Mouse (Mus musculus): ENCODE data around the gene Mgat4e. TPM values are rescaled to one million over a fixed set of nuclear protein-coding genes. Genes with fewer than 3 reads are reported as not detected.
"Not testable (repeated sequence)": the region's sequence is repeated elsewhere in the genome, so short reads cannot be mapped to it uniquely, and the experiment has no call there.

Gene Mgat4e
- polyA plus RNA-seq, 1 experiment from 2014 or later, result not detected

DNA sequence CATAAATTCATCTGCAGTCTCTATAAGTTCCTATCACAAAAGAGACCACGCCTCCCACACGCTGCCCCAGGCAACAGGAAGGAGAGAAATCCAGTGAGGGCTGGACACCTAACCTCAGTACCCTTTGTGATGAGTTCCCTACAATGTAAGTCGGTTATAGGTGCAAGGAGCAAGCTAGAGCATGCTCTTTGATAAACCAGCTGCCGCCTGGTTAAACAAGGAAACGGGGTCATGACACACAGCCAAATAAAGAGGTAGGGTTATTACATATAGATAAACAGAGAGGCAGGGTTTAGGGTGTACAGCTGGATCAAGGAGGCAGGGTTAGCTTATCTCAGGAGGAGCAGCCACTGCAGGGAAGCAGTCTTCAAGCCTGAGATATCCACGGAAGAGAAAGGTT, 22.7 kb downstream of the Mgat4e start:
- Histone ChIP-seq H3K9me3 (replicated peaks; ENCODE audit: control insufficient read depth, low read length) (no peaks in the 10 kb centered on the region), H3K4me2 (ENCODE audit: low read depth, low read length) (no peak overlapping the region), H3K27me3 (ENCODE audit: control insufficient read depth, insufficient read depth, low read length) (no peaks in the 10 kb centered on the region), H3K27ac (replicated peaks; ENCODE audit: low read depth, low read length) (no peak overlapping the region), H3K36me3 (replicated peaks; ENCODE audit: control insufficient read depth, insufficient read depth, low read depth, low read length) (no peaks in the 10 kb centered on the region), H3K4me1 (ENCODE audit: control insufficient read depth, insufficient read depth, low read length) (no peaks in the 10 kb centered on the region), H3K4me3 (ENCODE audit: low read depth, low read length) (no peak overlapping the region), H3K9ac (replicated peaks; ENCODE audit: low read length) (no peak overlapping the region)
- WGBS, result 84% methylated on average over 6 of the region's 6 CpGs
- DNase-seq (ENCODE audit: low spot score) (no peak), ATAC-seq (replicated peaks; ENCODE audit: insufficient number of reproducible peaks, low FRiP score, low TSS enrichment, low read depth) (no peak)

DNA sequence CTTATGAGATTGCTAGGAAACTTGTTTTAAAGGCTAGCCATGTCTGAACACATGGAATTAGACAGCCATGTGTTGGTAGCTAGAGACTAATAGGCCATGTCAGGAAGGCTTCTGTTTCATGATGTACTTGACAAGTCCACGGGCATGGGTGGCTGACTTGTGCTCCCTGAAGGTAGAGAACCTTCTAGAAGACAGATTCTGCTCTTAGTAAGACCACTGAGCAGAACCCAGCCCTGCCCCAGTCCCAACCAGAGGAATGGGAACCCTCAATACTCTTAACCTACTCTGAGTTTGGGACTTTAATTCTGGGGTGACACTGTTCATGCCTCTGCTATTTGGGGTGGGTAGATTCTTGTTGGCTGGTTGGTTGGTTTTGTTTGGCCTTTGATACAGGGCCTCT, 24.5 kb downstream of the Mgat4e start:
- Histone ChIP-seq H3K4me3 (ENCODE audit: low read depth, low read length) (no peak overlapping the region), H3K27ac (replicated peaks; ENCODE audit: low read depth, low read length) (no peak overlapping the region), H3K4me1 (ENCODE audit: control insufficient read depth, insufficient read depth, low read length) (no peaks in the 10 kb centered on the region), H3K9ac (replicated peaks; ENCODE audit: low read length) (no peak overlapping the region), H3K36me3 (replicated peaks; ENCODE audit: control insufficient read depth, insufficient read depth, low read depth, low read length) (no peaks in the 10 kb centered on the region), H3K9me3 (replicated peaks; ENCODE audit: control insufficient read depth, low read length) (no peaks in the 10 kb centered on the region), H3K27me3 (ENCODE audit: control insufficient read depth, insufficient read depth, low read length) (no peaks in the 10 kb centered on the region), H3K4me2 (ENCODE audit: low read depth, low read length) (no peak overlapping the region)
- ATAC-seq (replicated peaks; ENCODE audit: insufficient number of reproducible peaks, low FRiP score, low TSS enrichment, low read depth), result no peak
- WGBS, result 90% methylated on average over 1 of the region's 1 CpGs
- DNase-seq (ENCODE audit: low spot score), result no peak

DNA sequence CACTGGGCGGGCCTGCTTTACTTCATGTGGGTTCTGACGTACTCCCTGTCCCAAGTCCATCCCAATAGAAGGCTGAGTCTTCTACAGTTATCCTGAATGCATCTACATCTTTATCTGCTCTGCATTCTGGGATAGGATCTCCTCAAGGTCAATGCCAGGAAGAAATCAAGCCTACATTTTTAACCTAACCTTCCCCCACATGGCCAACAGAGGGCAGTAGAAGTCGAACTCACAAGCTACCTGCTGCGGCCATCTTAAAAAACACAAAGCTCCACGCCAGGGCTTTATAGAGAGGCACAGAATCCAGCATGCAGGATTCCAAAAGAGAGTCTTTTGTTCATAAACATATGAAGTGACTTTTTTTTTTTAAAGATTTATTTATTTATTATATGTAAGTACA, 25.1 kb downstream of the Mgat4e start:
- H3K4me3 ChIP-seq (ENCODE audit: low read depth, low read length), result no peak overlapping the region
- WGBS, result 74% methylated on average over 5 of the region's 5 CpGs
- H3K9me3 ChIP-seq (replicated peaks; ENCODE audit: control insufficient read depth, low read length), result no peaks in the 10 kb centered on the region
- no peak overlapping the region for H3K4me2 ChIP-seq (ENCODE audit: low read depth, low read length)
- no peak overlapping the region for H3K9ac ChIP-seq (replicated peaks; ENCODE audit: low read length)
- no peaks in the 10 kb centered on the region for H3K36me3 ChIP-seq (replicated peaks; ENCODE audit: control insufficient read depth, insufficient read depth, low read depth, low read length)
- H3K4me1 ChIP-seq (ENCODE audit: control insufficient read depth, insufficient read depth, low read length), result no peaks in the 10 kb centered on the region
- H3K27ac ChIP-seq (replicated peaks; ENCODE audit: low read depth, low read length), result no peak overlapping the region
- ATAC-seq (replicated peaks; ENCODE audit: insufficient number of reproducible peaks, low FRiP score, low TSS enrichment, low read depth), result no peak
- H3K27me3 ChIP-seq (ENCODE audit: control insufficient read depth, insufficient read depth, low read length), result no peaks in the 10 kb centered on the region
- peak; percentile 18 for DNase-seq (ENCODE audit: low spot score)

DNA sequence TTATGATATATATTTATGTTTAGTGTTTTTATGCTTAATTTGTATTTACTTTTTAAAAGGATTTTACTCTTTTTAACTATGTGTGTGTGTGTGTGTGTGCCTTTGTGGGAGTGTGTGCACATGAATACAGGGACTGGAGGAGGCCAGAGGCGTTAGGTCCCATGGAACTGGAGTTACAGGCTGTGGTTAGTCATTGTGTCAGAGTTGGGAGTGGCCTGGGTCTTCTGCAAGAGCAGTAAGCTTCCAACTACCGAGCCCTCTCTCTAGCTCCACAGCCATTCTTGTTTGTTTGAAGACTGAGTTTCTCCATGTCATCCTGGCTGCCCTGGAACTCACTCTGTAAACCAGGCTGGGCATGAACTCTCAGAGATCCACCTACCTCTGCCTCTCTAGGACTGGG, 27.2 kb downstream of the Mgat4e start:
- Histone ChIP-seq H3K36me3 (replicated peaks; ENCODE audit: control insufficient read depth, insufficient read depth, low read depth, low read length) (no peaks in the 10 kb centered on the region), H3K4me2 (ENCODE audit: low read depth, low read length) (no peak overlapping the region), H3K9ac (replicated peaks; ENCODE audit: low read length) (no peak overlapping the region), H3K9me3 (replicated peaks; ENCODE audit: control insufficient read depth, low read length) (no peaks in the 10 kb centered on the region), H3K4me1 (ENCODE audit: control insufficient read depth, insufficient read depth, low read length) (no peaks in the 10 kb centered on the region), H3K27me3 (ENCODE audit: control insufficient read depth, insufficient read depth, low read length) (no peaks in the 10 kb centered on the region), H3K27ac (replicated peaks; ENCODE audit: low read depth, low read length) (no peak overlapping the region), H3K4me3 (ENCODE audit: low read depth, low read length) (no peak overlapping the region)
- WGBS, result 54% methylated on average over 2 of the region's 2 CpGs
- no peak for ATAC-seq (replicated peaks; ENCODE audit: insufficient number of reproducible peaks, low FRiP score, low TSS enrichment, low read depth)
- DNase-seq (ENCODE audit: low spot score), result no peak

DNA sequence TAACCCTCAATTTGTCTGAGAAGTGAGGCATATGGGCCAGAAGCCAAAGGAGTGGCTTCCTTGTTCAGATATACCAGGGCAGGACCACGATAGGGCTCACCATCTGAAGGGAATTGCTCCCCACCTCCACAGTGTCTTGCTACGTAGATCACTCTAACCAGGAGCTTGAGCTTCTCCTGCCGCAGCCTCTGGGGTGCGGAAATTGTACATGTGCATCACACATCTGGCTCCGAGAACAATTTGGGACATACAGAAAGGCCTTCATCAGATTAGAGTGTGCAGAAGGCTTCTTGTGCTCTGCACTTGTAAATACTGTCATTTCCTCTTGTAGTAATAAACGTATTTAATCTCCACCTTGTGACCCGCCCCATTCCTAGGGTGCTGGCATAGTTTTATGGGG, 28.3 kb downstream of the Mgat4e start:
- no peak overlapping the region for H3K9ac ChIP-seq (replicated peaks; ENCODE audit: low read length)
- H3K9me3 ChIP-seq (replicated peaks; ENCODE audit: control insufficient read depth, low read length), result no peaks in the 10 kb centered on the region
- ATAC-seq (replicated peaks; ENCODE audit: insufficient number of reproducible peaks, low FRiP score, low TSS enrichment, low read depth) (no peak), DNase-seq (ENCODE audit: low spot score) (no peak)
- no peak overlapping the region for H3K4me2 ChIP-seq (ENCODE audit: low read depth, low read length)
- H3K27me3 ChIP-seq (ENCODE audit: control insufficient read depth, insufficient read depth, low read length), result no peaks in the 10 kb centered on the region
- no peaks in the 10 kb centered on the region for H3K36me3 ChIP-seq (replicated peaks; ENCODE audit: control insufficient read depth, insufficient read depth, low read depth, low read length)
- 85% methylated on average over 7 of the region's 7 CpGs for WGBS
- H3K4me3 ChIP-seq (ENCODE audit: low read depth, low read length), result no peak overlapping the region
- no peaks in the 10 kb centered on the region for H3K4me1 ChIP-seq (ENCODE audit: control insufficient read depth, insufficient read depth, low read length)
- no peak overlapping the region for H3K27ac ChIP-seq (replicated peaks; ENCODE audit: low read depth, low read length)

DNA sequence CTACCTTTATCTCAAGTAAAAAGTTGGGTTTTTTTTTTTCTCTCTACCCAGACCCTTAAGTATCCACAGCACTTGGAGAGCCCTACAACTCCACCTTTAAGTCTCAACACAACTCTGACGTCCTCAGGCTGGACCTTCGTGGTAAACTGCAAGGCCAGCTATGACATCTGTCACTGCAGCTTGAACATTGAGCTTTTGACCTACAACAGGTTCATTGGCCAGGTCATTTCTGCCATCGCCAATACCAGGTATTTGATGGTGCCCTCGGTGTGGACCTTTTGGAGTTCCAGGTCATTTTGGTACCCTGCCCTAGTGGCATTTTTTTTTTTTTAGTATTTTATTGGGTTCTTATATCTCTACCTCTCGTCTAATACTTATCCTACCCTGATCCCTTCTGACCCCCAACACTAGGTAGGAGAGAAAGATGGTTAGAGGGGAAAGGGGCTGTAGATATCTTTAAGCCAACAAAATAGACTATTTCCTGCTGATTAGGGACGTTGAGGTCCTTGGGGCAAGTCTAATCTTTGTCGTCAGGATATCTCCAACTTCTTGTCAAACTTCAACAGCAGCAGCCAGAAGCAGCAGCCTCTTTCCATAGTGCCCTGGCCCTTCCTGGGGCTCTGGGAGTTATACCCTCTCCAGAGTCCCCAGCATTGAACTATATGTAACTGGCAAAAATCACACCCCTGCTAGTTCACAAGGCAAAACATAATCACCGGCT, 29.3 kb downstream of the Mgat4e start:
- H3K9me3 ChIP-seq (replicated peaks; ENCODE audit: control insufficient read depth, low read length), result no peaks in the 10 kb centered on the region
- H3K36me3 ChIP-seq (replicated peaks; ENCODE audit: control insufficient read depth, insufficient read depth, low read depth, low read length), result no peaks in the 10 kb centered on the region
- WGBS, result 82% methylated on average over 8 of the region's 8 CpGs
- no peak for ATAC-seq (replicated peaks; ENCODE audit: insufficient number of reproducible peaks, low FRiP score, low TSS enrichment, low read depth)
- no peak for DNase-seq (ENCODE audit: low spot score)
- H3K4me3 ChIP-seq (ENCODE audit: low read depth, low read length), result no peak overlapping the region
- H3K4me2 ChIP-seq (ENCODE audit: low read depth, low read length), result no peak overlapping the region
- no peak overlapping the region for H3K9ac ChIP-seq (replicated peaks; ENCODE audit: low read length)
- no peaks in the 10 kb centered on the region for H3K27me3 ChIP-seq (ENCODE audit: control insufficient read depth, insufficient read depth, low read length)
- H3K4me1 ChIP-seq (ENCODE audit: control insufficient read depth, insufficient read depth, low read length), result no peaks in the 10 kb centered on the region
- H3K27ac ChIP-seq (replicated peaks; ENCODE audit: low read depth, low read length), result no peak overlapping the region

DNA sequence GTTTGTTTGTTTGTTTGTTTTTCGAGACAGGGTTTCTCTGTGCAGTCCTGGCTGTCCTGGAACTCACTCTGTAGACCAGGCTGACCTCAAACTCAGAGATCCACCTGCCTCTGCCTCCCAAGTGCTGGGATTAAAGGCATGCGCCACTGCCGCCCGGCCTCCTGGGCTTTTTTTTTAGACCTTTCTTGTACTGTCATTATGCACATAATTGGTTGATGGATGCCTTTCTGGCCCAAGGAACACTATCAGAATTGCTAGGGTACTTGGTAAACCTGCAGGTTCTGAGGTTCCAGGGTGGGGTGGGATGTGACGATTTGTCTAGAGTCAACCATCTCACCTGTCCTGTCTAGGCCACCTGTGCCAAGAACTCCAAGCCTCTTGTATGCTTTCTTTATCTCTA, 30.3 kb downstream of the Mgat4e start:
- ATAC-seq (replicated peaks; ENCODE audit: insufficient number of reproducible peaks, low FRiP score, low TSS enrichment, low read depth), result not testable (repeated sequence)

DNA sequence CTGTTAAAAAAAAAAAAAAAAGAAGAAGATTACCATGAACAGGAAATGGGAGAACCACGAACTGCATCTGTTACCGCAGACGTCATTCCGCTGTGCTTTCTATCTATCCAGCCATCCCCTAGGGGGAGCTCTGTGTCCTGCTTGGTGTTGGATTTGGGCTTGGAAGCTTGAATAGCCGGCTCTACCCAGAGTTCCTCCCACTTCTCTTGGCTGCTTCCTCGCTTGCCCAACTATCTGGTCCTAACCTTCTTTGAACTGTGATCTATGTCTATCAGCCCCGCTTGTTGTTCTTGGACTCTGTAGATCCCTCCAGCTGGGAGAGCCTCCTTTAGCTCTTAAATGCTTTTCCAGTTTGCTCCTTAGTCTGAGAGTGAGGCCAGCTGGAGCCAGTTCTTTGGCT, 30.8 kb downstream of the Mgat4e start:
- H3K4me3 ChIP-seq (ENCODE audit: low read depth, low read length), result no peak overlapping the region
- H3K4me1 ChIP-seq (ENCODE audit: control insufficient read depth, insufficient read depth, low read length), result no peaks in the 10 kb centered on the region
- H3K4me2 ChIP-seq (ENCODE audit: low read depth, low read length), result no peak overlapping the region
- no peak overlapping the region; the same call in 1 of the 2 replicates for H3K9ac ChIP-seq (replicated peaks; ENCODE audit: low read length)
- peaks cover 2% of the 10 kb centered on the region; the same call in 1 of the 2 replicates for H3K27me3 ChIP-seq (ENCODE audit: control insufficient read depth, insufficient read depth, low read length)
- ATAC-seq (replicated peaks; ENCODE audit: insufficient number of reproducible peaks, low FRiP score, low TSS enrichment, low read depth) (no peak), DNase-seq (ENCODE audit: low spot score) (peak; percentile 85)
- 20% methylated on average over 7 of the region's 7 CpGs for WGBS
- H3K9me3 ChIP-seq (replicated peaks; ENCODE audit: control insufficient read depth, low read length), result no peaks in the 10 kb centered on the region
- H3K36me3 ChIP-seq (replicated peaks; ENCODE audit: control insufficient read depth, insufficient read depth, low read depth, low read length), result no peaks in the 10 kb centered on the region
- H3K27ac ChIP-seq (replicated peaks; ENCODE audit: low read depth, low read length), result no peak overlapping the region

More for the DNA sequence above, 30.3 kb downstream of the Mgat4e start:
- not testable (repeated sequence) for H3K4me1 ChIP-seq (ENCODE audit: control insufficient read depth, insufficient read depth, low read length); H3K27ac ChIP-seq (replicated peaks; ENCODE audit: low read depth, low read length); H3K36me3 ChIP-seq (replicated peaks; ENCODE audit: control insufficient read depth, insufficient read depth, low read depth, low read length); H3K9ac ChIP-seq (replicated peaks; ENCODE audit: low read length); H3K4me2 ChIP-seq (ENCODE audit: low read depth, low read length); H3K27me3 ChIP-seq (ENCODE audit: control insufficient read depth, insufficient read depth, low read length); H3K9me3 ChIP-seq (replicated peaks; ENCODE audit: control insufficient read depth, low read length); H3K4me3 ChIP-seq (ENCODE audit: low read depth, low read length); DNase-seq (ENCODE audit: low spot score)
- WGBS, result 95% methylated on average over 5 of the region's 5 CpGs
